Mouse (Mus musculus) colon, adult 2 months (tissue): Measurements from ENCODE around the gene Olfr718-ps1. TPM values are rescaled to one million over a fixed set of nuclear protein-coding genes. Genes with fewer than 3 reads are reported as not detected.

ENCODE experiments used
- polyA plus RNA-seq: library from polyadenylated mRNA; depleted of rRNA; stranded (reverse); fragments of >200 nt; gene quantifications from 2 replicates; pipeline ENCODE4 v1.2.3, GENCODE M21; 2012; rRNA removed

Olfr718-ps1 gene
- polyA plus RNA-seq, result not detected in 2 replicates

GRCm38 (mm10) chr5:143147481-143147880, at the start of gene Olfr718-ps1:
Gene Olfr718-ps1 (minus strand): TSS chr5:143147581.

GRCm38 (mm10) chr5:143180255-143181076, 33.1 kb upstream of the Olfr718-ps1 start, which contains the start of the genes Rbak and Spdye4b:
Gene Rbak (minus strand): TSS chr5:143180775.
Gene Spdye4b (plus strand): TSS chr5:143181017.

GRCm38 (mm10) chr5:143112281-143113246, 34.8 kb downstream of the Olfr718-ps1 start, which contains the start of gene Rnf216:
Gene Rnf216 (minus strand): TSS chr5:143112994.

Other genes with a start within 250 kb of the Olfr718-ps1 start
- 6,706 and 7,467 TPM in 2 replicates for gene Actb, start 240.8 kb downstream of the Olfr718-ps1 start, polyA plus RNA-seq
- 26.9 and 27.0 TPM in 2 replicates for gene Fscn1, start 187.2 kb downstream of the Olfr718-ps1 start, polyA plus RNA-seq
- 22.9 and 25.7 TPM in 2 replicates for gene Rnf216, start 34.6 kb downstream of the Olfr718-ps1 start, polyA plus RNA-seq
- 2.7 and 2.8 TPM in 2 replicates for gene Rbak, start 33.2 kb upstream of the Olfr718-ps1 start, polyA plus RNA-seq
- gene Spdye4b, start 33.4 kb upstream of the Olfr718-ps1 start, polyA plus RNA-seq, result not detected in 2 replicates
- gene Spdye4a, start 79.3 kb upstream of the Olfr718-ps1 start, polyA plus RNA-seq, result not detected in 2 replicates
- 5.9 and 7.3 TPM in 2 replicates for gene Zfp12, start 87.6 kb upstream of the Olfr718-ps1 start, polyA plus RNA-seq
- 10.0 and 10.2 TPM in 2 replicates for gene Zfp316, start 122.4 kb upstream of the Olfr718-ps1 start, polyA plus RNA-seq
- gene Zfp853, start 146.0 kb upstream of the Olfr718-ps1 start, polyA plus RNA-seq, result 0.17 and 0.21 TPM in 2 replicates
- 29.1 and 30.3 TPM in 2 replicates for gene E130309D02Rik, start 167.8 kb upstream of the Olfr718-ps1 start, polyA plus RNA-seq
- gene Zdhhc4, start 181.7 kb upstream of the Olfr718-ps1 start, polyA plus RNA-seq, result 52.1 and 62.7 TPM in 2 replicates
- gene Grid2ip, start 209.8 kb upstream of the Olfr718-ps1 start, polyA plus RNA-seq, result 0.67 and 0.87 TPM in 2 replicates